Mouse (Mus musculus) heart, adult 2 months (tissue): ENCODE results near the gene Gas1. TPM values are rescaled to one million over a fixed set of nuclear protein-coding genes. Genes with fewer than 3 reads are reported as not detected.

Experiments
- DNase-seq, 2 experiments: peaks; one replicate each; pipeline ENCODE4 v3.0.0; 2021
- H3K27ac ChIP-seq: fragments of 200-600 bp; 2 replicates; pipeline ENCODE4 v1.8.1; 2022
- H3K27me3 ChIP-seq: fragments of 200-500 bp; 2 replicates; pipeline ENCODE4 v1.6.1; 2012; ENCODE audit warnings: mild to moderate bottlenecking, low read length, inconsistent platforms, mixed read lengths; ENCODE audit not compliant: control insufficient read depth, insufficient read depth
- H3K36me3 ChIP-seq: fragments of 200-500 bp; 2 replicates; pipeline ENCODE4 v1.6.1; 2012; ENCODE audit warnings: low read length, inconsistent platforms; ENCODE audit not compliant: control insufficient read depth, insufficient read depth
- H3K4me1 ChIP-seq: fragments of 200-500 bp; 2 replicates; pipeline ENCODE4 v1.6.1; 2011; ENCODE audit warnings: low read length; ENCODE audit not compliant: control insufficient read depth, insufficient read depth
- H3K4me3 ChIP-seq: fragments of 200-600 bp; 2 replicates; pipeline ENCODE4 v1.8.1; 2022
- H3K79me2 ChIP-seq: fragments of 200-500 bp; replicated peaks from 2 replicates; pipeline ENCODE4 v1.6.1; 2012; ENCODE audit warnings: mild to moderate bottlenecking, inconsistent platforms, low read length, moderate library complexity, mixed read lengths; ENCODE audit not compliant: control insufficient read depth, insufficient read depth
- H3K9ac ChIP-seq: fragments of 200-500 bp; 2 replicates; pipeline ENCODE4 v1.6.1; 2012; ENCODE audit warnings: low read depth, mild to moderate bottlenecking, control low read depth, inconsistent platforms, low read length, mixed read lengths
- CTCF ChIP-seq: fragments of 200-600 bp; IDR thresholded peaks from 2 replicates; pipeline ENCODE4 v1.8.1; 2022; ENCODE audit warnings: antibody characterized with exemption, mild to moderate bottlenecking, moderate library complexity
- EP300 ChIP-seq: fragments of 200-500 bp; IDR thresholded peaks from 2 replicates; pipeline ENCODE4 v1.6.1; 2011; ENCODE audit warnings: low read depth, low read length, control low read depth; ENCODE audit not compliant: insufficient read depth
- POLR2A ChIP-seq: fragments of 200-500 bp; IDR thresholded peaks from 2 replicates; pipeline ENCODE4 v1.6.1; 2011; ENCODE audit warnings: mild to moderate bottlenecking, low read depth, low read length, control low read depth; ENCODE audit not compliant: insufficient read depth
- WGBS: fragments of 180-500 bp; shearing (Covaris S2); methylation state at CpG from one replicate; pipeline ENCODE4 v1.1.7; 2018; 5-methylcytosine and 5-hydroxymethylcytosine counted together
- intact Hi-C: fragments of 180-260 bp; cut with DNase I; formaldehyde crosslinking; loops from one replicate; pipeline ENCODE4 v1.15.1; 2025
- polyA plus RNA-seq: library from polyadenylated mRNA; depleted of rRNA; stranded (reverse); fragments of >200 nt; gene quantifications from 2 replicates; pipeline ENCODE4 v1.2.3, GENCODE M21; 2012
- total RNA-seq, 2 experiments: library from RNA; stranded (reverse); gene quantifications; 2 replicates each; pipeline ENCODE4 v1.2.3; 2021

The Gas1 gene
- total and polyA plus RNA-seq, 3 experiments = 18.8 to 26.4 (median 26.3) TPM

DNA sequence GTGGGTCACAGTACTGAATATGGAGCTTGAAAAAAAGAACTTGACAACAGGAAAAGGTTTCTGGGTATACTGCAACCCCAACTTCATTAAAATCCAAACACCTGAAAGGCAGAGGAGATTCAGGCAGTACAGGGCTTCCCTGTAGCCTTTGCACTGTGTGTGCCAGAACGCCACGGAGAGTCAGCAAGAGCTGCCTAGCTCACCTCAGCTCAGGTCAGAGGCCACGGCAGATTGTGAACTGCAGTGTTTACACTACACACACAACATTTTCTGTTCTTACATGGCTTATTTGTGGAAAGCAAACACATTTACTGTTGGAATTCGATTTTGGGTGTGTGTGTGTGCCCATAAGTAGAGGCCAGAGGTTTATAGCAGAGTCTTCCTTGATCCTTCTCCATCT, 5.2 kb upstream of the Gas1 start:
- no peaks in the 10 kb centered on the region for H3K36me3 ChIP-seq
- 82% methylated on average over 4 of the region's 4 CpGs for WGBS

DNA sequence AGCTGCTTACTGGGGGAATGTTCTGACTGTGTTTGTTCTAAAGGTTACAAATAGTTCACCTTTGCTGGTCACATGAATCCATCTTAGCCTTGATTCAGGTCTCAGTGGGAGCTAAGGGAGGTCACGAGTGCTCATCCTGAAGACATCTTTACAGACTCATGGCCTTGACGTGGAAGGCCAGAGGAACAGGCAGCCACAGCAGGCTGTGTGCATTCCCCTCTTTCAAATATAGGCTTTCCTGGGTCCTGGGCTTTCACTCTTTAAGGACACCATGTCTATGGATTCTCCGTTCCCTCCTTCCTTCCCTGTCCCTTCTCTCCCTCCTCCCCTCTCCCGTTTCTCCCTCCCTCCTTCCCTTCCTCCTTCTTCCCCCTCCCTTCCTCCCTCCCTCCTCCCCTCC, 2.5 kb upstream of the Gas1 start:
- TF ChIP-seq CTCF (no peak), POLR2A (no peak), EP300 (no peak)
- WGBS = 77% methylated on average over 4 of the region's 4 CpGs
- H3K9ac ChIP-seq = no peak overlapping the region
- no peak for DNase-seq
- H3K4me3 ChIP-seq = no peak overlapping the region
- no peaks in the 10 kb centered on the region for H3K4me1 ChIP-seq
- intact Hi-C loops = loop anchor here (2.0 to 5.0 kb wide), 9 partner anchors 107 to 558 kb away; no protein-coding TSS in a partner anchor
- H3K36me3 ChIP-seq = no peaks in the 10 kb centered on the region; the same call in 1 of the 2 replicates
- H3K27ac ChIP-seq = no peak overlapping the region
- H3K79me2 ChIP-seq = no peaks in the 10 kb centered on the region
- H3K27me3 ChIP-seq = no peaks in the 10 kb centered on the region

More for the DNA sequence above, 5.2 kb upstream of the Gas1 start:
- Histone ChIP-seq H3K27me3 (no peaks in the 10 kb centered on the region), H3K9ac (no peak overlapping the region), H3K4me1 (no peaks in the 10 kb centered on the region), H3K4me3 (no peak overlapping the region), H3K27ac (no peak overlapping the region), H3K79me2 (no peaks in the 10 kb centered on the region)
- intact Hi-C loops = no loop called here
- TF ChIP-seq EP300 (no peak), CTCF (no peak), POLR2A (no peak)
- no peak for DNase-seq

DNA sequence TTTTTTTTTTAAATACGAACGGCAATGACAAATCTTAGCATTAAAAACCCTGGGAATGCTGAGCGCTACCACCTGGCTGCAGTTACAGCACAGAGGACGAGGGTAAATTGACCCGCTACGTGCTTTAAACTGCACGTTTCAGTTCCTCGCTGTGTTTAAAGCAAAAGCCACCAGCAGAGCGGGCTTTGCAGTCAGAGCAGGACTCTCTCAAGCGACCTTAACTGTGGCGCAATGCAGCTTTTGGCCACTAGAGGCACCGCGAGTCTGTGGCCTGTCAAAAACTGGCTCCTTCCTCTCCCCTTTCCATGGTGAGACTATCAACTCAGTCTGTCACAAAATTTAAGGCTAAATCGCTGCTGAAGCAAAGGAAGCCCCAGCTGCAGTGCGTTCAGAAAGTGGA, 1.3 kb upstream of the Gas1 start:
- peak; percentile 91 to 96 for DNase-seq
- Histone ChIP-seq H3K4me3 (peak overlapping the region; percentile 57), H3K79me2 (no peaks in the 10 kb centered on the region), H3K9ac (peak overlapping the region; percentile 52), H3K27ac (peak overlapping the region; percentile 68), H3K4me1 (no peaks in the 10 kb centered on the region), H3K27me3 (no peaks in the 10 kb centered on the region), H3K36me3 (no peaks in the 10 kb centered on the region; the same call in none of the 2 replicates)
- WGBS = under 1% methylated on average over 15 of the region's 15 CpGs
- intact Hi-C loops = loop anchor here (2.0 to 5.0 kb wide), 9 partner anchors 106 to 559 kb away; no protein-coding TSS in a partner anchor
- TF ChIP-seq CTCF (no peak; the same call in 1 of the 2 replicates), EP300 (peak; percentile 66; the same call in 1 of the 2 replicates), POLR2A (peak; percentile 37; the same call in 1 of the 2 replicates)

DNA sequence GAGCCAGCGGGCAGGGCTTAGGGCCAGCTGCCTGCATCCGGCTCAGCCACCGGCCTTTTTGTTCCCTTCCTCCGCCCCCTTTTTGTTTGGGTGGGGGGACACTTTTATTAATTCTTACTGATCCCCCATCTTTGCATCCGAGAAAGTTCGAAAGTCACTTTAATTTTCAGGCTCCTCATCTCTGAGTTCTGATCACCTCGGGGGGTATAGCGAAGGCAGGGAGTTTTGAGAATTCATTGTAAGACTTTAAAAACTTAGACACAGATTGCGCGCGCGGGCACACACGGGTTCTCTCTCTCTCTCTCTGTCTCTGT, 589 bp upstream of the Gas1 start:
- Histone ChIP-seq H3K4me1 (no peaks in the 10 kb centered on the region), H3K9ac (peak overlapping the region; percentile 87; the same call in 1 of the 2 replicates), H3K79me2 (no peaks in the 10 kb centered on the region), H3K27me3 (no peaks in the 10 kb centered on the region), H3K4me3 (peak overlapping the region; percentile 83), H3K27ac (peak overlapping the region; percentile 88), H3K36me3 (no peaks in the 10 kb centered on the region; the same call in none of the 2 replicates)
- intact Hi-C loops = loop anchor here (2.0 to 5.0 kb wide), 9 partner anchors 105 to 560 kb away; no protein-coding TSS in a partner anchor
- WGBS = under 1% methylated on average over 13 of the region's 13 CpGs
- TF ChIP-seq CTCF = no peak
- peak; percentile 13 for TF ChIP-seq POLR2A
- TF ChIP-seq EP300 = no peak
- no peak for DNase-seq

DNA sequence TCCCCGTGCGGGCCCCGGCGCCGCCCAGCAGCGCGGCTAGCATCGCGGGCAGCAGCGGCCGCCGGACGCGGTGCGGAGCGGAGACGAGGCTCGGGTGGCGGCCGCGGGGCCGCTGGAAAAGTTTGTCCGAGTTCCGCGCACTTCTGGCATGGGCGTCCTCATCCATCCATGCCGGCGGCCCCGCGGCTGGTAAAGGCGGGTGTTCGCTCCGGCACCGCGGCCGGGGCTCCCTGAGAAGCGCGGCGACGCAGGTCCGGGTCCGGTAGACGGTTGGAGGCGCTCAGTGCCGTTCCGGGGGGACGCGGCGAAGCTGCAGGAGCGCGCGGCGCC, 424 bp downstream of the Gas1 start:
- TF ChIP-seq POLR2A (no peak), EP300 (no peak), CTCF (no peak)
- Histone ChIP-seq H3K4me3 (peak overlapping the region; percentile 83), H3K27ac (peak overlapping the region; percentile 88), H3K4me1 (no peaks in the 10 kb centered on the region), H3K27me3 (no peaks in the 10 kb centered on the region), H3K36me3 (no peaks in the 10 kb centered on the region; the same call in none of the 2 replicates), H3K9ac (peak overlapping the region; percentile 87), H3K79me2 (no peaks in the 10 kb centered on the region)
- intact Hi-C loops = loop anchor here (5.0 kb wide), 8 partner anchors 104 to 561 kb away; no protein-coding TSS in a partner anchor
- DNase-seq = no peak
- under 1% methylated on average over 53 of the region's 53 CpGs for WGBS

DNA sequence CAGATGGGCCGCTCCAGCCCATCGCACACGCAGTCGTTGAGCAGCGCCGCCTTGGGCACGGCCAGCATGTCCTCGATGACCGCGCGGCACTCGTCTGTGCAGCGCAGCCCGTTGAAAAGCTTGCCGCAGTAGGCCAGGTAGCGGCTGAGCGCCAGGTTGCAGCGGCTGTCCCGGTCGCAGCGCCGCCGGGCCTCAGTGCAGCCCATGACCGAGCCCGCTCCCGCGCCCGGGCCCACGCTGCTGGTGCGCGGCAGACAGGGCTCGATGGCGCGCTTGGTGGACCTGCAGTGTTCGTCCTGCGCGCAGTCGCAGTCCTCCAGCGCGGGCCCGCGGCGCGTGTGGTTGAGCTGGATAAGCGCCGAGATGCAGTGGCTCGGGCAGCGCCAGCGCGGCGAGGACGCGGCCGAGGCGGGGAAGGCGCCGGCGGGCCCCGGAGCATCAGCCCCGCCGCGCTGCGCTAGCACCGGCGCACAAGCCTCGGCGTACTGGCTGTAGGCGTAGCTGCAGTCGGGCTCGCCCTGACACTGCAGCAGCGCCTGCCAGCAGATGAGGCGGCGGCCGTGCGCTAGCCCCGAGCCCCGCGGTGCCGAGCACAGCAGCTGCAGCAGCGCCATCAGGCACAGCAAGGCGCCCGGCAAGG, 909 bp downstream of the Gas1 start:
- no peak for TF ChIP-seq EP300
- no peak for TF ChIP-seq CTCF
- no peak for TF ChIP-seq POLR2A
- Histone ChIP-seq H3K27ac (peak overlapping the region; percentile 88), H3K79me2 (no peaks in the 10 kb centered on the region), H3K9ac (peak overlapping the region; percentile 87), H3K4me1 (no peaks in the 10 kb centered on the region), H3K36me3 (no peaks in the 10 kb centered on the region; the same call in none of the 2 replicates), H3K27me3 (no peaks in the 10 kb centered on the region), H3K4me3 (peak overlapping the region; percentile 83)
- peak; percentile 70 to 76 for DNase-seq
- intact Hi-C loops = loop anchor here (5.0 kb wide), 8 partner anchors 104 to 561 kb away; no protein-coding TSS in a partner anchor
- under 1% methylated on average over 82 of the region's 82 CpGs for WGBS
